Mouse (Mus musculus) megakaryocyte, embryonic 14.5 days (primary cell): ENCODE results near the gene Dntt.

Experiments
- FLI1 ChIP-seq: IDR thresholded peaks from 2 replicates; pipeline ENCODE4 v1.6.1; 2012; ENCODE audit warnings: low read length, inconsistent platforms, mixed read lengths
- GATA1 ChIP-seq: IDR thresholded peaks from 3 replicates; pipeline ENCODE4 v1.6.1; 2012; ENCODE audit warnings: mixed read lengths, low read length, inconsistent platforms, borderline replicate concordance

GRCm38 (mm10) chr19:41073746-41074455, 44.8 kb downstream of the Dntt start:
- TF ChIP-seq FLI1 (no peak), GATA1 (no peak)
